Mouse (Mus musculus): ENCODE measurements around the gene Pitpnm1.
"Not testable (repeated sequence)": the region's sequence is repeated elsewhere in the genome, so short reads cannot be mapped to it uniquely, and the experiment has no call there.

The Pitpnm1 gene

DNA sequence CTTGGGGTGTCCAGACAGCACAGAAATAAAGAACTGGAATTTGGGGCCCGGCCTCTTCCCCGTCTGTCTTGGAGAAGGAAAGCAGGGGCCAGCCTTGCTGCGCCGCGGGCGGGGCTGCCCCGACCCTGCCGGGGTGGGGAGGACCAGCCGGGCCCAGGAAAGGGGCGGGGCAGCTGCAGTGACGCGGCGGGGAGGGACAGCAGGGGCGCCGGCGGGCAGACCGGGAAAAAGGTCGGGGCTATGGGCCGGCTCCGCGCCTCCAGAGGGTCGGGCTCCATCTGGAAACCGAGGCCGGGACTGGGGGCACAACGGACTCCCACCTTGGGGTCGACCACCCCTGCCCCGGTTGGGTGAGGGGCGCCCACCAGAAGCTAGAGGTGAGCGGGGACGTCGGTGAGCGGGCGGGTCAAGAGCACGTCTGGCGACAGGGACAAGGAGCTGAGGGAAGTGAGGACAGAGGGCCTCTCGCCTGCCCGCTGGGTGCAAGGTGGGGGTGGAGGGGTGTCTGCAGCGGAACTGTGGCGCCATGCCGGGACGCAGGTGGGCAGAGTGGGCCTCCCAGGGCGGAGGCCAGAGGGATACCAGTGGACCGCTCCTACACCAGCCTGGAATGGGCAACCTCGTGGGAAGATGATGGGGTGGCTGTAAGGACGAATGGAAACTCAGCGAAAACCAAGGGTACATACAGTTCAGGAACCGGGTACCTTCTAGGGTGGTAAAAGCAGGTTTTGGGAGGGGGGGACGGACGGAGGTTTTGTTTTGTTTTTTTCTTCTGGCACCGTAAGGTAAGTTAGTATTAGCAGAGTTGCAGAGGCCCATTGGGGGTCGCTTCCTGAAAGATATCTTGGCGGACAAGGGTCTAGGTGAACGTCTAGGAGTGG is at the start of gene Pitpnm1:
Pitpnm1 (plus strand) TSS at position 162 of the 881 bp plus-strand sequence.
- DNase-seq (ENCODE audit: low spot score) = peak; percentile 73

DNA sequence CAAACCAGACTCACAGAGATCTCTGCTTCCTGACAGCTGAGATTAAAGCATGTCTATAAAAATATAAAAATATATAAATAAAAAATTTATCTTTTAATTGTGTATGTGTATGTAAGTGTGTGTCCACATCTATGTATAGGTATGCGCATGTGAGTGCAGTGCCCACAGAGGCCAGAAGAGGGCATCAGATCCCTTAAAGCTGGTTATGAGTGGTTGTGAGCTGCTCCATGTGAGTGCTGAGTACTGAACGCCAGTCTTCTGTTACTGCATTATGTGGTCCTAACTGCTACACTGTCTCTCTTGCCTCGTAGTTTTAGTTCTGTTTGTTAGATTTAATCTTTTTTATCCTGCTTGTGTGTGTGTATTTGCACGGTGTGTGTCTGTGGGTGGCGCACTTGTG is 48.8 kb upstream of the Pitpnm1 start:
- DNase-seq (ENCODE audit: low spot score) = no peak

DNA sequence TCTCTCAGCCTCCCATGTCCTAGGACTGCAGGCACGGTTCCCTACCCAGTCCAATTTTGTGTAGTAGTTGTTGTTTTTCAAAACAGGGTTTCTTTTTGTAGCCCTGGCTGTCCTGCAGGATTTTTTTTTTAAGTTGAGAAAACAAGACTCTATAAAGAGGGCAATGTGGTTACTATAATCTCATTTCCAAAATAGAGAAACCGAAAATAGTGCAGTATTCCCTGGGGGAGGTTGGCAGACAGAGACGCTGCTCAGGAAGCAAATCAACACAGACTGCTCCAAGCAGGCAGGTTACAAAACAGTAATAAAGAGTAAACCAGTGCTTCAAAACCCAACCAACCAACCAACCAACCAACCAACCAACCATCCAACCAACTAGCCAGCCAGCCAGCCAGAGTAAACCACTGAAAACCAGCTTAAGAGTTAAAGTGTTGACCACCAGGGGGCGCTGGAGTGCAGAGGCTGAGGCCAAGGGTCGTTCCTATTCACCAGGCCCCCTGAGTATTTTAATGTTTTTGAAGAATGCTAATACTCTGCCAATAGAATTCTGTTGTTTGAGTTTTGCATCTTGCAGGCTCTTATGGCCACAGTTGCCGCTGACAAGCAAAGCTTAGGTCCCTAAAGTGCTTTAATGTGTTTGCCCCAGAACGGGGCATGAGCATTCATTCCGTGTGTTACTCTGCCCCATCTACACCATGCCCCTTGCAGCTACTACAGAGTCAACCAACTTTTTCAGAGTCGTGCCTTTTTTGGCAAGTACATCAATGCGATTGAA is 47.9 kb upstream of the Pitpnm1 start:
- no peak for DNase-seq (ENCODE audit: low spot score)

DNA sequence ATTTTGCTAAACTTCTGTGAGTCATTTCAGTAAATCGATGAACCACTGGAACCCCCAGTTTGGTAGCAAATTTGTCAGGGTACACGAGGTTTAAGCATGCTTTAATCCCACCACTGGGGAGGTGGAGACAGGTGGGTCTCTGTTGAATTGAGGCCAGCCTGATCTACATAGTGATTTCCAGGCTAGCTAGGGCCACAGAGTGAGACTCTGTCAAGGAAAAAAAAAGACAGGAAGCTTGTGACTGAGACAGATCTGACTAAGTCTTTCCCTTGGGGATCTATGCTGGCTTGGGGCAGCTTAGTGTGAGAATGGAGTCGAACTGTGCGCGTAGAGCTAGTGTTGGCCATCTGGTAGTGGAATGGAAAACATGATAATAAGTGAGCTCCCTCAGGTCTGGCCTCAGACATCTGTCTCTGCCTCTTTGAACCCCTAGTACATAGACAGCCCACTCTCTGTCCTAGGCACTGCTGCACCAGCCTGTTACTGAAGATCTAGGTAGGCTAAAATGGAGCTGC is 47.2 kb upstream of the Pitpnm1 start:
- DNase-seq (ENCODE audit: low spot score) = no peak

DNA sequence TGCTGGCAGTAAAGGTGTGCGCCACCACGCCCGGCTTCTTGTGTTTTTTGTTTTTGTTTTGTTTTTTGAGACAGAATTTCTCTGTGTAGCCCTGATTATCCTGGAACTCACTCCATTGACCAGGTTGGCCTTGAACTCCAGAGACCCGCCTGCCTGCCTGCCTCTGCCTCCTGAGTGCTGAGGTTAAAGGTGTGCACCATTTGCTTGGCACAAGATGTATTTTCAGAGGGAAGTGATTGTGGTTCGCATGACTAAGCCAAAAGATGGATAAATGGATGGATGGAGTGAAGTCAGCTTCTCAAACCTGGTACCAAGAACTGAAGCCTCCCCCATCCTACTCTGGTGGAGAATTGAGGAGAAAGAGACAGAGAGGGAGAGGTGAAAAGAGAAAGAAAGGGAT is 45.2 kb upstream of the Pitpnm1 start:
- no peak for DNase-seq (ENCODE audit: low spot score)

DNA sequence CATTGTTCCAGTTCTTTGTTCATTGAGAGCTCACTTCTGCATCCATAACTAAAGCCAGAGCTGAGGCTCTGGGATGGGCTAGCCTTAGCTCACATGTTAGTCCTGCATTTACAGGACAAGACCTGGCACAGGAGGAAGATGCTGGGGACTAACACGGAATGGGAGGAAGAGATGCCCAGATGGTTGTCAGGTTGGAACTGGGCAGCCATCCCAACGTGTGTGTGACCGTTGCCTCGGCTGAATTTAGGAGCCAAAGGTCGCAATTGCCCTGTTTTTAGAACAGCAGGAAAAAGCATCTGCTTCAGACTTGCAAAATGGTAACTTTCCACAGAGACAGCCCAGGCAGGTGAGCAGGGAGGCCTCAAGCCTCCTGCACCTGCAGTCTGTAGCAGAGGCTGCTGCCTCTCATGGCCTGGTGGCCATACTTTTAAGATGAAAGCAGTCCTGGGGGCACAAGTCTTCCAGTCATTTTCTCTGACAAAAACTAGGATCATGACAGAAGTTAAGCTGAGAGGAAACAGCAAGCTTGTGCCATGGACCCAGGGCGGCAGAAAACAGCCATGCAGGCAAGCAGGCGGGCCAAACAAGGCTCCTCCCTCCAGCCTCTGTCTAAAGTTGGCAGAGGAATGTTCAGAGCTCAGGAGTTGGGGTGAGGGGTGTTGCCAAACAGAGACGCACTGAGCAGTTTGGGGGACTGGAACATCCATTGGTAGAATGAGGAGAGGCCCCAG is 44.4 kb upstream of the Pitpnm1 start:
- DNase-seq (ENCODE audit: low spot score) = no peak

DNA sequence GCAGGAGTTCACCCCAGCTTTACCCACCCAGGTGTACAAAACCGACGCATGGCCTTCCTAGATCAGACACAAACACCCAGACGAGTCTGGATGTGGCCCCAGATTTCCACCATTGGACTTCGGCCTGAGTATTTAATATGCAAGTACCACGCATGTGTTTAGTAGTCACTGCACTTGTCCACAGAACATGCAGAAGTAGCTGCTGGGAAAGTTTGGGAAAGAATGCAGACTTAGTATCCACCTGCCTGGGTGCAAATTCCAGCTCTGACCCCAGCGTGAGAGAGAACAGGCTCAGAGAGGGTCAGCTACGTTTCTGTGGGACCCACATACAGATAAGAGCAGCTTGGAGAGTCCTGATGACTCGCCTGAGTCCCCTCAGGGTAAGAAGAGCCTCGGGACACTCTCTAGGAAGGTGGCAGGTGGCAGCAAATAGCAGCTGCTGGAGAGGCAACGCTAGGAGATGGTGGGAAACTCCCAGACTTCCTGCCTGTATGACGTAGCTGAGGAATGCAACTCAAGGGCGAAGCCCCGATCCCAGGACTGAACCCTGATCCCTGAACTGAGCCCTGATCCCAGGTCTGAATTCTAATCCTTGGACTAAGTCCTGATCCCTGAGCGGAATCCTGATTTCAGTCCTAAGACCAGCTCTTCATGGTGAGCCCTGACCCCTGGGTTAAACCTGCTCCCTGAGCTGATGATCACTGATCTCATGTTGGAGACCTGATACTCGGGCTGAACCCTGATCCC is 43.7 kb upstream of the Pitpnm1 start:
- DNase-seq (ENCODE audit: low spot score) = peak; percentile 69

DNA sequence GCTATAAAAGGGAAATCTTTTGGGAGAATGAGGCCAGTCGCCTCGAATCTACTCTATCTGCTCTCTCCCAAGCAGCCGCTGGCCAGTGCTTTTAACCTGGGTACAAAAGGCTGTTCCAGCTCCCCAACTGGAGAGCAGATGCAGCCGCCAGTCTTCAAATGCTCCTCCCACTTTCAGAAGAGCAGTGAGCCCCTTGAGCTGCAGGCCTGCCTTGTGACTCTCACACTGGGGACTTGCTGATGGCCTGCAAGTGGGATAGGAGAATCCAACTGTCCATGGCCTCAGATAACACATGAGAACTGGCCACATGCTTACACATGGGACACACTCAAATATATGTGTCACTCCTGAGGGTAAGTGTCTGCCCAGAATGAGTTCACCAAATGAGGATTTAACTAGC is 43.1 kb upstream of the Pitpnm1 start:
- DNase-seq (ENCODE audit: low spot score) = no peak

DNA sequence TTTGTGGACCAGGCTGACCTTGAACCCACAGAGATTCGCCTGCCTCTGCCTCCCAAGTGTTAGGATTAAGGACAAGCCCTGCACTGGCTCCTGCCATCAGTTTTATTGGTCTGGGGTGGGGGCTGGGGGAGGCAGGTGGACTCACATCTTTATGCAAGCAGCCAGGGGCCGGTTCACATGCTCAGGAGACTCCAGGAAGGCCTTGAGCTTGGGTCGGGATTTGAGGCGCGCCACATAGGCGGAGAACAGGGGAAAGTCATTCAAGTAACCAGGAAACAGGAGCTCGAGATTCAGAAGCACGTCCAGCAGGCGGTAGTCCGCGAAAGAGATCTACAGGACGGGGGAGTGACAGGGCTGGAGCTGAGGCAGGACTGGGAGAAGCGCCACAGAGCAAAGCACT is 42.4 kb upstream of the Pitpnm1 start:
- no peak for DNase-seq (ENCODE audit: low spot score)

DNA sequence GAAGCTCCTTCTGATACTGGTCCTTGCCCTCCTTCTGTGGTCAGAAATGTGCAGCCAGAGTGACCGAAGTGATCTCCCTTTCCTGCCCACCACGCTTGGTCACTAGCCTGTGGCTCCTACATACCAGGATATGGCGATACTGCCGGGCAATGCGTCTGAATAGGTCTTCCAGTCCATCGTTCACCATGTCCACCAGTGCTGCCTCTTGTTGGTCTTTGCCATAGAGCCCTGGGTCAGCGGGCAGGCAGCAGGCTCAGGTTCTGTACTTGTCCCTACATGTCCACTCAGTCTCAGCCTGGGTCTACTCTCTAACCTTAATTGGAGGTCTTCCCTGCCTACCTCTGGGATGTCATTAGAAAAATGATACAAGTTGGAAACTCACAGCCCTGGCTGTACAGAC is 41.8 kb upstream of the Pitpnm1 start:
- no peak for DNase-seq (ENCODE audit: low spot score)

DNA sequence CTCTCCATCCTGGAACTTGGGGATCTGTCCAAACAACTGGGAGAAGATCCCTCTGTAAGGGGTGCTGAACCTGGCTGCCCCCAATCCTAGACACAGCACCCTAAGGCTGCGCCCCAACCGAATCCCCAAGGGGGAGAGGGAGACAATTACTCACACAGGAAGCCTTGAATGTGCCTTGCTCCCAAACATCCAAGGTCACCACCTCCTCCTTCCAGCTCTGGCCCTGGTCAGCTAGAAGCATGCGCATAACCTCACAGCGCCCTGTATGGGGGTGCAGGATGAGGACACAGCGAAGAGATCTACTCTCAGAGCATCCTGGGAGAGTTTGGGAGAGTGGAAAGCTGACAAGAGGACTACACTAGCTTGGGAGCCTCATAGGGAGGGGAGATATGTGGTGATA is 41.2 kb upstream of the Pitpnm1 start:
- DNase-seq (ENCODE audit: low spot score) = no peak

DNA sequence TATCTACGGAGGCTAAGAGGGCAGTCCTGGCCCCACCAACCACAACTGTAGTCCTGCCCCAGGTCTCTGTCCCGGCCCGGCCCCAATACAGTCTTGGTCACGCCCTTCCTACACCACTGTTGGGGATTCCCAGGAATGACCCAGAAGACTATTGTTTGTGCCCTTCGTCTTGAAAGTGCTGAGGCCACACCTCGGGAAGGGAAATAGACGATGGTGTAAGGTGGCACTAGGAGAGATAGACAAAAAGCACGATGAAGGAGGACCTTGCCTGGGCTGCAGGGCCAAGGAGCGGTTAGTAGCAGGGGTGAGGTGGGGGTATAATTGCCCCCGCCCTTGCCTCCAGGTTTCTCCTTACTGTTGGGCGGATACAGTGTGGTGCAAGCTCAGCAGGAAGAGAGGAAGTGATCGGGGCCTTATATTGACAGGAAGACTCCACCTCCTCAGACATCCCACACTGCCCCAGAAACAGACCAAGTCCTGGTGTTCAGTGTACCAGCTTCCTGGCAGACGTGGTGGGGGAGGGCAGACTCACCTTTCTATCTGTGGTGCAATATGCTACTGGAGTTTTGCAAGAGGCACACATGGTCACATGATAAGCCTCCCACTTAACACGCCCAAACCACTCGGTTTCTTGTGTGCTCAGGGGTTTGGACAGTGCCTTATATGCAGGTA is 40.6 kb upstream of the Pitpnm1 start, which contains the start of gene Gstp3:
Gstp3 (minus strand) TSS at position 501 of the 672 bp plus-strand sequence.
- DNase-seq (ENCODE audit: low spot score) = peak; percentile 55

DNA sequence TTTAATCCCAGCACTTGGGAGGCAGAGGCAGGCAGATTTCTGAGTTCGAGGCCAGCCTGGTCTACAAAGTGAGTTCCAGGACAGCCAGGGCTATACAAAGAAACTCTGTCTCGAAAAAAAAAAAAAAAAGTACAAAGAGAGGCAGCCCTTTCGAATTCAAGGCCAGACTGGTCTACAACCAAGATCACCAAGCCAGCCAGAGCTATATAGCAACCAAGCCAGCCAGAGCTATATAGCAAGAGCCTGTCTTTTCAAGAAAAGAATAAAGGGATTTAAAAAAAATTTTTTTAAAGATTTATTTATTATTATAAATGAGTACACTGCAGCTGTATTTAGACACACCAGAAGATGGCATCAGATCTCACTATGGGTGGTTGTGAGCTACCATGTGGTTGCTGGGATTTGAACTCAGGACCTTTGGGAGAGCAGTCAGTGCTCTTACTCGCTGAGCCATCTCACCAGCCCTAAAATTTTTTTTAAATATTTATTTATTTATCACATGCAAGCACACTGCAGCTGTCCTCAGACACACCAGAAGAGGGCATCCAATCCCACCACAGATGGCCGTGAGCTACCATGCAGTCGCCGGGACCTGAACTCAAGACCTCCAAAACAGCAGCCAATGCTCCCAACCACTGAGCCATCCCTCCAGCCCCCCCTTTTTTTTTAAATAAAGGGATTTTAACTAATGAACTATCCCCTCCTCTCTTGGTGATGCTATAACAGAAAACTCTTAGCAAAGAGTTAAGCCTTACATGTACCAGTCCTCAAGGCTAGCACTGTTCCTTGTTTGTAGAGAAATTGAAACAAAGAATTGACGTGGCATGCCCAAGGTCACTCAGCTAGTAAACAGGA is 39.5 kb upstream of the Pitpnm1 start:
- not testable (repeated sequence) for DNase-seq (ENCODE audit: low spot score)

DNA sequence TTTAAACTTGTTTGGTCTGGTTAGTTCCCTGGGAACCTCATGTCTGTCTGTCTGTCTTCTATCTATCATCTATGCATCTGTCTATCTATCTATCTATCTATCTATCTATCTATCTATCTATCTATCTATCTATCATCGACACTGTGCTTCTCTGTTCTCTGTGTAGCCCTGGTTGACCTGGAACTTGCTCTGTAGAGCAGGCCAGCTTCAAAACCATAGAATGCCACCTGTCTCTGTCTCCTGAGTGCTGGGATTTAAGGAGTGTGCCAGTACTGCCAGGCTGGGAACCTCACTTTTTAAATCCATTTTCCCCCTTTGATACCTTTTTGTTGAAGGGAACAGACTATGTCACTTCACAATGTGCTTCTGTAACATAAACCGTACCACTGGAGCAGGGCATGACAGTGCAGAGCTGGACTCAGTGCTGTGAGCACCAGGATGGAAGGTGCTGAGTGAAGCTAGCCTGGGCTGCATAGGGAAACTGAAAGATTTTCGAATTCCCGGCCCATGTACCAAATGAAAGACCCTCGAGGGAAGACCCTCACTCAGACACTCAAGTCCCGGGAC is 38.8 kb upstream of the Pitpnm1 start:
- no peak for DNase-seq (ENCODE audit: low spot score)

DNA sequence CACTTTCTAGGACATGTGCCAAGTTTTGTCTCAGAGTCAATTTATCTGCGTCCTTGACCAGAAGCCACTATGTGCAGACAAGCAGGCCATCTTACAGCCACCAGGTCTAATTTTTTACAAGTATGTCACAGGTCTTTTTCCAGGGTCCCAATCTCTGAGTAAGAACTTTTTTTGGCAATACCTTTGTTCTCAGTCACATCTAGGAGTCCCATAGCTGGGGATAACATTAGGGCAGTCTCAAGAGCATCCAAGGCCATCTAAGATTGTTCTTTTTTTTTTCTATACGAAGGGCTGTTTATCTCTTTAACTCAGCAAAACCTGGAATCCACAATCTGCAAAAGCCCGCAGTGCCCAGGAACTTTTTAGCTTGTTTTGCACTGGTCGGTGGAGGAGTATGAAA is 36.4 kb upstream of the Pitpnm1 start:
- not testable (repeated sequence) for DNase-seq (ENCODE audit: low spot score)

DNA sequence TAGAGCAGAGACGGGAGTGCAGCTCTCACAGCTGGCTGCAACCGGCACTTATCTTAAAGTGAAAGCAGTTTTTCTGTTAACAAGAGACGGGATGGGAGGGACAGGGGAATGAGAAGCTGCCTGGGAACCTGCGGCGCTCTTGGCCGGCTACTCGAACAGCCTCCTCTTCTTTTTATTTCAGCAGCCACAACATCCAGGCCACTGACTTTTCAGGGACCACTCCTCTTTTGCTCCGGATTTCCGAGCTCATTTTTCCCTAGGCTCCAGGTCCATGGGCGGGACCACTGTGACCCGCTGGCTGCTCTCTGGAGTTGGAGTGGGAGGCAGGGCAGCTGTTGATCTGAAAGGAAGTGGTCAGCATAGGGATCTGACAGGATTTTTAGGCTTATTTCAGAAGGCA is 35.3 kb upstream of the Pitpnm1 start:
- DNase-seq (ENCODE audit: low spot score) = not testable (repeated sequence)

DNA sequence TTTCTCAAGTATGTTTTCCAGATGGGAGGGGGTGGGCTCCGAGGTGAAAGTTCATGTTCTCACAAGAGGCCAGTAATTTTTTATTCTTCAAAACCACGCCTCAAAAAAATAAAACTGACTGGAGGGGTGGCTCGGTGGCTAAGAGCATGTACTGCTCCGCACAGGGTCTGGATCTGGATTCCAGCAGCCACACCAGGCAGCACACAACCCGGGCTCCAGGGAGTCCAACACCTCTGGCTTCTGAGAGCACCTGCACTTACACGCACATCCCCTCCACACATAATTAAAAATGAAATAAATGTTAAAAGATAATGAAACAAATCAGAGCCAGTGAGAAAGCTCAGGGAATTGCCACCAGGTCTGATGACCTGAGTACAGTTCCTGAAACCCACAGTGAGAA is 33.5 kb upstream of the Pitpnm1 start:
- no peak for DNase-seq (ENCODE audit: low spot score)

DNA sequence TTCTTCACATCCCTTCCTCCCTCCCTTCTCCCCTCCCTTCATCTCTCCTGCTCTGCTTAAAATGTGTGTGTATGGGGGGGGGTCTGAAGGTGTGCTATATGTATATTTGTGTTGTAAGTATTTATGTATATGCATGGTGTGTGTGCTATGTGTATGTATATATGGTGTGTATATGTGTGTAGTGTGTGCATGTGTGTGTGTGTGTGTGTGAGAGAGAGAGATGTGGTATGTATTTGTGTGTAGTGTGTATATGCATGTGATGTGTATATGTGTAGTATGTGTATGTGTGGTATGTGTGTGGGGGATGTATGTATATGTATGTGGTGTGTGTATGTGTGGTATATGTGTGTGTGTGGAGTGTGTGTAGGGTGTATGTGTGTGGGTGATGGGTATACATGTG is 32.9 kb upstream of the Pitpnm1 start:
- no peak for DNase-seq (ENCODE audit: low spot score)

DNA sequence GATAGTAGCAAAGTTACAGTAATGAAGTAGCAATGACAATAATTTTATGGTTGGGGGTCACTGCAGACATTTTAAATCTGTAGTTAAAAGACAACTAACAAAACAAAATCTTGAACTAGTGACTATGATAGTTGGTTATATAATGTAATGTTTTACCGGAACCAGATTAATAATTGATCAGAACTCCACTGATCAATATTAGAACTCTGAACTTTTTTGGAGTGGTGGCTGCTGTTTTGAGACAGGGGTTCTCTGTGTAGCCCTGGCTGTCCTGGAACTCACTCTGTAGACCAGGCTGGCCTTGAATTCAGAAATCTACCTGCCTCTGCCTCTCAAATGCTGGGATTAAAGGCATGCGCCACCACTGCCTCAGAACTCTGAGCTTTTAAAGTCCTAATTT is 31.6 kb upstream of the Pitpnm1 start:
- DNase-seq (ENCODE audit: low spot score) = not testable (repeated sequence)
